Mouse (Mus musculus) lung, postnatal 0 days (tissue): ENCODE data around the gene Prrc2b.

Experiments used
- CTCF ChIP-seq: IDR thresholded peaks from 2 replicates; pipeline ENCODE4 v1.5.1; 2016; ENCODE audit warnings: antibody characterized with exemption, mild to moderate bottlenecking
- EP300 ChIP-seq: IDR thresholded peaks from 2 replicates; pipeline ENCODE4 v1.6.1; 2016; ENCODE audit warnings: antibody characterized with exemption, mild to moderate bottlenecking, control low read depth

DNA sequence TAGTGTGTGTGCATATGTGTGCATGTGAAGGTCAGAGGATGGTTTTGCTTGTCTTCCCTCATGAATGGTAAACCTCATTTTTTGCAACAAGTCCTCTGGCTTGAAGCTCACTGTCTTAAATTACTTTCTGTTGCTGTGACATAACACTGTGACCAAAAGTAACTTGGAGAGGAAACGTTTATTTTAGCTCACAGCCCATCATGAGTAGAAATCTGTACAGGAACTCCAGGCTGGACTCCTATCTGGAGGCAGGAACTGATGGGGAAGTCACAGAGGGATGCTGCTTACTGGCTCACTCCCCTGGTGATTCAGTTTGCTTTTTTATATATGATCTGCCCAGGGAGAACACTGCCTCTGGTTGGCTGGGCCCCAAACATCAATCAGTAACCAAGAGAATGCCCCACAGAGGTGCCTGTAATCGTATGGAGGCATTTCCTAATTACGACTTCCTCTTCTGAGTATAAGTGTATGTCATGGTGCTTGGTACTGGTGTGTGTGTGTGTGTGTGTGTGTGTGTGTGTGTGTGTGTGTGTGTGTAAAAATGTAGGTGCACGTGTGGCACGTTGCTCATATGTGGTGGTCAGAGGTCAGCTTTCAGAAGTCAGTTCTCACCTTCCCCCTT lies 38.3 kb downstream of the Prrc2b start:
- no peak for TF ChIP-seq EP300
- no peak for TF ChIP-seq CTCF
